Mouse (Mus musculus) liver, embryonic 14.5 days (tissue): ENCODE measurements around the gene Rab3c.

Experiments used
- CTCF ChIP-seq: IDR thresholded peaks from 2 replicates; pipeline ENCODE4 v1.5.1; 2016; ENCODE audit warnings: antibody characterized with exemption, low read depth, control low read depth
- EP300 ChIP-seq: IDR thresholded peaks from 2 replicates; pipeline ENCODE4 v1.6.1; 2016; ENCODE audit warnings: antibody characterized with exemption, low read depth

DNA sequence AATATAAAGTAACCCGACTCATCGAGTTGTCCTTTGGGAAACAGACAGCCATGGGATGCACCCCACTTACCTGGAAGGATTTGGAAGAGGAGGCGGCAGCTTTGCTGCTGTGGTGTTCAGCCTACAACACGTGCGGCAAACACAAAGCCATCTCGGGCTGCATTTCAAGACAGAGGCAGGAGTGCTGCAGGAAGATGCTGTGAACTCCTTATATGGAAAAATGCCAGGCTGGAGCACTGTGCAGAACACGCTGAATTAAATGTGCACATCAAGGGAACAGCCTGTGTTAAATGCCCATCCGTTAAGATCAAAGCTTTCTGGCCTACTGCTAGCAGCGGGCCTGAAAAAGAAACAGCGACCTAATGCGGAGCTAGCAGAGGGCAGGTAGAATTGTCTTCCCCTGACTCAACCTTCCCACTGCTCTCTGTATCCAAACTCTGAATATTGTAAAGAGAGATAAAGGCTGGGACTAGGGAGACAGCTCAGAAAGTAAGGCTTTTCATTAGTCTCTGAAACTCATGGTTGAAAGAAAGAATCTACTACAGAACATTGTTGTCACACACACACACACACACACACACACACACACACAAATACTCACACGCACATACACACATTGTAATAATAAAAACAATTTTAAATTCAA lies 153.1 kb downstream of the Rab3c start:
- TF ChIP-seq CTCF (no peak), EP300 (no peak)
